Mouse (Mus musculus) intestine, embryonic 15.5 days (tissue): ENCODE data around the gene Zgpat. TPM values are rescaled to one million over a fixed set of nuclear protein-coding genes. Genes with fewer than 3 reads are reported as not detected.

ENCODE experiments used
- ATAC-seq: fragments of 200-750 bp; cut with Nextera tagmentation; 2 replicates; pipeline ENCODE4 v1.8.0; 2017; ENCODE audit warnings: moderate TSS enrichment, moderate library complexity
- H3K27ac ChIP-seq: fragments of 300-500 bp; sonication (generic); 2 replicates; pipeline ENCODE4 v1.5.1; 2015; ENCODE audit warnings: mild to moderate bottlenecking, inconsistent platforms
- H3K27me3 ChIP-seq: fragments of 300-500 bp; sonication (generic); replicated peaks from 2 replicates; pipeline ENCODE4 v1.6.1; 2015; ENCODE audit warnings: inconsistent platforms
- H3K36me3 ChIP-seq: fragments of 300-500 bp; sonication (generic); 2 replicates; pipeline ENCODE4 v1.6.1; 2015; ENCODE audit warnings: inconsistent platforms
- H3K4me1 ChIP-seq: fragments of 300-500 bp; sonication (generic); replicated peaks from 2 replicates; pipeline ENCODE4 v1.6.1; 2015; ENCODE audit warnings: inconsistent platforms
- H3K4me2 ChIP-seq: fragments of 300-500 bp; sonication (generic); replicated peaks from 2 replicates; pipeline ENCODE4 v1.6.1; 2015; ENCODE audit warnings: mild to moderate bottlenecking, inconsistent platforms
- H3K4me3 ChIP-seq: fragments of 300-500 bp; sonication (generic); replicated peaks from 2 replicates; pipeline ENCODE4 v1.5.1; 2015; ENCODE audit warnings: inconsistent platforms
- H3K9ac ChIP-seq: fragments of 300-500 bp; sonication (generic); 2 replicates; pipeline ENCODE4 v1.6.1; 2015; ENCODE audit warnings: inconsistent platforms
- H3K9me3 ChIP-seq: fragments of 300-500 bp; sonication (generic); 2 replicates; pipeline ENCODE4 v1.6.1; 2016; ENCODE audit warnings: inconsistent platforms
- WGBS: fragments of 180-500 bp; shearing (Covaris S2); methylation state at CpG from one replicate; pipeline ENCODE4 v1.1.7; 2015; 5-methylcytosine and 5-hydroxymethylcytosine counted together
- polyA plus RNA-seq: library from polyadenylated mRNA; unstranded; fragments of >200 nt; fragmentation: Nextera tagmentation; extraction: Ambion mirVana; gene quantifications from 2 replicates; pipeline ENCODE4 v1.2.1, GENCODE M21; 2015

The Zgpat gene
- polyA plus RNA-seq, 1 experiment from 2014 or later, result 35.7 TPM

GRCm38 (mm10) chr2:181365655-181366075, 937 bp downstream of the Zgpat start:
- H3K27me3 ChIP-seq, result no peaks in the 10 kb centered on the region
- H3K27ac ChIP-seq, result peak overlapping the region; percentile 90
- H3K36me3 ChIP-seq, result peaks cover 20% of the 10 kb centered on the region
- ATAC-seq, result peak; percentile 78
- H3K4me2 ChIP-seq, result peak overlapping the region; percentile 75
- WGBS, result 0% methylated on average over 20 of the region's 20 CpGs
- H3K4me3 ChIP-seq, result peak overlapping the region; percentile 86
- H3K9me3 ChIP-seq, result no peaks in the 10 kb centered on the region
- H3K4me1 ChIP-seq, result peaks cover 14% of the 10 kb centered on the region
- H3K9ac ChIP-seq, result peak overlapping the region; percentile 93

GRCm38 (mm10) chr2:181370001-181370400, 5.3 kb downstream of the Zgpat start:
- peaks cover 7% of the 10 kb centered on the region for H3K4me1 ChIP-seq
- peaks cover 5% of the 10 kb centered on the region; the same call in 1 of the 2 replicates for H3K36me3 ChIP-seq
- no peak overlapping the region for H3K9ac ChIP-seq
- H3K9me3 ChIP-seq, result no peaks in the 10 kb centered on the region
- H3K27me3 ChIP-seq, result no peaks in the 10 kb centered on the region
- no peak for ATAC-seq
- no peak overlapping the region for H3K4me3 ChIP-seq
- H3K4me2 ChIP-seq, result no peak overlapping the region
- H3K27ac ChIP-seq, result no peak overlapping the region
- WGBS, result 96% methylated on average over 5 of the region's 5 CpGs

- no peak overlapping the region for H3K27ac ChIP-seq
- no peaks in the 10 kb centered on the region for H3K9me3 ChIP-seq
- H3K9ac ChIP-seq, result no peak overlapping the region
- peaks cover 21% of the 10 kb centered on the region for H3K36me3 ChIP-seq
- no peak overlapping the region for H3K4me2 ChIP-seq
- no peak overlapping the region for H3K4me3 ChIP-seq
- 86% methylated on average over 2 of the region's 2 CpGs for WGBS
- ATAC-seq, result no peak
- H3K27me3 ChIP-seq, result no peaks in the 10 kb centered on the region
- H3K4me1 ChIP-seq, result no peaks in the 10 kb centered on the region
These were observed 11.1 kb downstream of the Zgpat start for GRCm38 (mm10) chr2:181375787-181376186.

- Histone ChIP-seq H3K4me3 (no peak overlapping the region), H3K9ac (no peak overlapping the region), H3K4me2 (no peak overlapping the region), H3K4me1 (no peaks in the 10 kb centered on the region), H3K9me3 (no peaks in the 10 kb centered on the region), H3K27ac (no peak overlapping the region), H3K36me3 (peaks cover 27% of the 10 kb centered on the region), H3K27me3 (no peaks in the 10 kb centered on the region)
- ATAC-seq, result no peak
- WGBS, result 73% methylated on average over 2 of the region's 2 CpGs
These were observed 12.5 kb downstream of the Zgpat start for GRCm38 (mm10) chr2:181377230-181377629.

- H3K4me2 ChIP-seq, result no peak overlapping the region
- peaks cover 31% of the 10 kb centered on the region for H3K36me3 ChIP-seq
- 94% methylated on average over 5 of the region's 5 CpGs for WGBS
- H3K9me3 ChIP-seq, result no peaks in the 10 kb centered on the region
- no peak overlapping the region for H3K27ac ChIP-seq
- no peaks in the 10 kb centered on the region for H3K4me1 ChIP-seq
- no peak overlapping the region for H3K9ac ChIP-seq
- H3K4me3 ChIP-seq, result no peak overlapping the region
- H3K27me3 ChIP-seq, result no peaks in the 10 kb centered on the region
- no peak for ATAC-seq
These were observed 14.0 kb downstream of the Zgpat start for GRCm38 (mm10) chr2:181378701-181379100.

- Histone ChIP-seq H3K4me2 (no peak within 1 kb of the TSS), H3K27ac (no peak within 1 kb of the TSS), H3K9me3 (no peaks in the 10 kb centered on the region), H3K9ac (no peak within 1 kb of the TSS), H3K36me3 (peaks cover 34% of the 10 kb centered on the region), H3K27me3 (no peaks in the 10 kb centered on the region), H3K4me1 (no peaks in the 10 kb centered on the region), H3K4me3 (no peak within 1 kb of the TSS)
- 93% methylated on average over 12 of the region's 12 CpGs for WGBS
- no peak for ATAC-seq
These were observed 15.1 kb downstream of the Zgpat start, which contains the start of gene Lime1 for GRCm38 (mm10) chr2:181379778-181380177. Lime1 (plus strand) TSS chr2:181380078.

- Histone ChIP-seq H3K4me3 (no peak overlapping the region), H3K27me3 (no peaks in the 10 kb centered on the region), H3K4me2 (no peak overlapping the region), H3K4me1 (no peaks in the 10 kb centered on the region), H3K27ac (no peak overlapping the region), H3K36me3 (peaks cover 34% of the 10 kb centered on the region), H3K9ac (no peak overlapping the region), H3K9me3 (no peaks in the 10 kb centered on the region)
- 91% methylated on average over 5 of the region's 5 CpGs for WGBS
- no peak for ATAC-seq
These were observed 15.5 kb downstream of the Zgpat start for GRCm38 (mm10) chr2:181380251-181380650.

- no peak overlapping the region for H3K9ac ChIP-seq
- H3K4me1 ChIP-seq, result no peaks in the 10 kb centered on the region
- no peaks in the 10 kb centered on the region for H3K27me3 ChIP-seq
- no peak overlapping the region for H3K4me3 ChIP-seq
- no peak for ATAC-seq
- H3K9me3 ChIP-seq, result no peaks in the 10 kb centered on the region
- no peak overlapping the region for H3K27ac ChIP-seq
- no peak overlapping the region for H3K4me2 ChIP-seq
- WGBS, result 90% methylated on average over 5 of the region's 5 CpGs
- H3K36me3 ChIP-seq, result peaks cover 38% of the 10 kb centered on the region
These were observed 16.4 kb downstream of the Zgpat start for GRCm38 (mm10) chr2:181381107-181381506.

- no peaks in the 10 kb centered on the region for H3K9me3 ChIP-seq
- H3K27me3 ChIP-seq, result no peaks in the 10 kb centered on the region
- no peaks in the 10 kb centered on the region for H3K4me1 ChIP-seq
- WGBS, result 91% methylated on average over 6 of the region's 6 CpGs
- peaks cover 38% of the 10 kb centered on the region for H3K36me3 ChIP-seq
- H3K4me3 ChIP-seq, result no peak overlapping the region
- H3K27ac ChIP-seq, result no peak overlapping the region
- no peak for ATAC-seq
- no peak overlapping the region for H3K4me2 ChIP-seq
- H3K9ac ChIP-seq, result no peak overlapping the region
These were observed 17.0 kb downstream of the Zgpat start for GRCm38 (mm10) chr2:181381631-181382306.

- Histone ChIP-seq H3K4me2 (no peak overlapping the region), H3K4me3 (no peak overlapping the region), H3K27me3 (no peaks in the 10 kb centered on the region), H3K27ac (no peak overlapping the region), H3K9me3 (no peaks in the 10 kb centered on the region), H3K9ac (no peak overlapping the region), H3K4me1 (no peaks in the 10 kb centered on the region), H3K36me3 (peaks cover 29% of the 10 kb centered on the region)
- ATAC-seq, result no peak
- WGBS, result 82% methylated on average over 7 of the region's 7 CpGs
These were observed 19.7 kb downstream of the Zgpat start for GRCm38 (mm10) chr2:181384463-181384862.

GRCm38 (mm10) chr2:181384919-181385391, 20.2 kb downstream of the Zgpat start:
- Histone ChIP-seq H3K9ac (no peak overlapping the region), H3K36me3 (peaks cover 25% of the 10 kb centered on the region), H3K4me2 (no peak overlapping the region), H3K27me3 (no peaks in the 10 kb centered on the region), H3K4me3 (no peak overlapping the region), H3K4me1 (no peaks in the 10 kb centered on the region), H3K27ac (no peak overlapping the region), H3K9me3 (no peaks in the 10 kb centered on the region)
- ATAC-seq, result no peak
- 83% methylated on average over 4 of the region's 4 CpGs for WGBS

GRCm38 (mm10) chr2:181385885-181386284, 21.2 kb downstream of the Zgpat start:
- peaks cover 16% of the 10 kb centered on the region; the same call in 1 of the 2 replicates for H3K36me3 ChIP-seq
- no peaks in the 10 kb centered on the region for H3K9me3 ChIP-seq
- H3K27me3 ChIP-seq, result no peaks in the 10 kb centered on the region
- no peak overlapping the region for H3K27ac ChIP-seq
- H3K4me3 ChIP-seq, result no peak overlapping the region
- H3K4me2 ChIP-seq, result no peak overlapping the region
- WGBS, result 58% methylated on average over 3 of the region's 3 CpGs
- H3K9ac ChIP-seq, result no peak overlapping the region
- no peaks in the 10 kb centered on the region for H3K4me1 ChIP-seq
- no peak for ATAC-seq

- no peak for ATAC-seq
These were observed 22.0 kb downstream of the Zgpat start for GRCm38 (mm10) chr2:181386663-181387210.

More at GRCm38 (mm10) chr2:181386663-181387210, 22.0 kb downstream of the Zgpat start:
- H3K4me1 ChIP-seq, result no peaks in the 10 kb centered on the region
- H3K4me2 ChIP-seq, result no peak overlapping the region
- H3K4me3 ChIP-seq, result no peak overlapping the region
- H3K27me3 ChIP-seq, result no peaks in the 10 kb centered on the region
- no peak overlapping the region for H3K9ac ChIP-seq
- 75% methylated on average over 4 of the region's 4 CpGs for WGBS
- H3K27ac ChIP-seq, result no peak overlapping the region
- H3K9me3 ChIP-seq, result no peaks in the 10 kb centered on the region
- 0 out of 2 replicates have a peak, but pooled peaks cover 11% of the 10 kb centered on the region for H3K36me3 ChIP-seq
